Mouse (Mus musculus) CH12.LX (cell line): Measurements from ENCODE around the gene Gm43518. TPM values are rescaled to one million over a fixed set of nuclear protein-coding genes. Genes with fewer than 3 reads are reported as not detected.
A peak's percentile ranks its signal among the peaks of the same experiment; 100 is the strongest.

ENCODE experiments used
- DNase-seq: peaks from one replicate; pipeline ENCODE4 v3.0.0-alpha.2; 2013; ENCODE audit errors: extremely low read depth
- H3K27ac ChIP-seq: 2 replicates; pipeline ENCODE4 v1.5.1; 2012; ENCODE audit warnings: low read depth, mild to moderate bottlenecking, control low read depth, moderate library complexity; ENCODE audit not compliant: insufficient read depth
- H3K27me3 ChIP-seq: replicated peaks from 2 replicates; pipeline ENCODE3; 2012; ENCODE audit warnings: inconsistent platforms
- H3K36me3 ChIP-seq, 2 experiments: replicated peaks in 1 of 2; 2 replicates each; pipeline versions ENCODE3 to v1.6.1; 2012; ENCODE audit warnings: inconsistent platforms in 1 of 2, low read length in 1 of 2, mild to moderate bottlenecking in 1 of 2, mixed read lengths in 1 of 2, moderate library complexity in 1 of 2; ENCODE audit not compliant: control insufficient read depth in 1 of 2, insufficient read depth in 1 of 2
- H3K4me1 ChIP-seq, 2 experiments: 2 replicates each; pipeline ENCODE4 v1.6.1; 2012; ENCODE audit warnings: inconsistent platforms in 1 of 2, moderate library complexity in 1 of 2; ENCODE audit not compliant: insufficient read depth in 2 of 2, control insufficient read depth in 1 of 2
- H3K4me2 ChIP-seq: 2 replicates; pipeline ENCODE4 v1.6.1; 2012; ENCODE audit warnings: low read depth, mild to moderate bottlenecking, control low read depth; ENCODE audit not compliant: poor library complexity, insufficient read depth, severe bottlenecking
- H3K4me3 ChIP-seq, 3 experiments: fragments of 150-350 bp in 1 of 3; sonication (generic) in 1 of 3; replicated peaks in 1 of 3; 2 replicates each; pipeline versions ENCODE3 to v1.5.1; 2011 to 2012; ENCODE audit warnings: low read depth in 2 of 3, low read length in 2 of 3, mild to moderate bottlenecking in 2 of 3, moderate library complexity in 2 of 3, control low read depth in 1 of 3, improper control_type of control experiment in 1 of 3, inconsistent platforms in 1 of 3, mixed read lengths in 1 of 3; ENCODE audit not compliant: poor library complexity in 1 of 3
- H3K79me2 ChIP-seq: replicated peaks from 2 replicates; pipeline ENCODE4 v1.6.1; 2012; ENCODE audit warnings: mild to moderate bottlenecking, moderate library complexity; ENCODE audit not compliant: control insufficient read depth, poor library complexity, insufficient read depth, severe bottlenecking; ENCODE audit errors: extremely low read depth
- H3K9ac ChIP-seq: 2 replicates; pipeline ENCODE4 v1.6.1; 2012; ENCODE audit warnings: low read depth, mild to moderate bottlenecking, control low read depth, moderate library complexity; ENCODE audit not compliant: insufficient read depth
- H3K9me3 ChIP-seq: replicated peaks from 2 replicates; pipeline ENCODE3; 2012; ENCODE audit warnings: low read length, inconsistent platforms, mixed read lengths
- BHLHE40 ChIP-seq: IDR thresholded peaks from 2 replicates; pipeline ENCODE4 v1.6.1; 2011; ENCODE audit warnings: mild to moderate bottlenecking, low read depth, low read length, improper control_type of control experiment
- CHD1 ChIP-seq: IDR thresholded peaks from 2 replicates; pipeline ENCODE4 v1.6.1; 2012; ENCODE audit warnings: low read depth, low read length, improper control_type of control experiment, inconsistent platforms
- E2F4 ChIP-seq: IDR thresholded peaks from 2 replicates; pipeline ENCODE4 v1.6.1; 2011; ENCODE audit warnings: low read depth, low read length, improper control_type of control experiment; ENCODE audit not compliant: insufficient replicate concordance
- ELF1 ChIP-seq: IDR thresholded peaks from 2 replicates; pipeline ENCODE4 v1.6.1; 2014; ENCODE audit warnings: low read depth, mild to moderate bottlenecking, inconsistent platforms, low read length, improper control_type of control experiment
- EP300 ChIP-seq: IDR thresholded peaks from 2 replicates; pipeline ENCODE4 v1.6.1; 2011; ENCODE audit warnings: low read length, improper control_type of control experiment
- ETS1 ChIP-seq: conservative IDR thresholded peaks from 2 replicates; pipeline ENCODE4 v1.6.1; 2012; ENCODE audit warnings: low read depth, mild to moderate bottlenecking, inconsistent platforms, low read length, improper control_type of control experiment, moderate library complexity
- GABPA ChIP-seq: IDR thresholded peaks from 2 replicates; pipeline ENCODE4 v1.6.1; 2012; ENCODE audit warnings: low read depth, low read length, improper control_type of control experiment, inconsistent platforms; ENCODE audit not compliant: insufficient replicate concordance
- HCFC1 ChIP-seq: IDR thresholded peaks from 2 replicates; pipeline ENCODE4 v1.6.1; 2012; ENCODE audit warnings: low read depth, mild to moderate bottlenecking, inconsistent platforms, low read length, improper control_type of control experiment
- IRF4 ChIP-seq: IDR thresholded peaks from 2 replicates; pipeline ENCODE4 v1.6.1; 2014; ENCODE audit warnings: low read depth, mild to moderate bottlenecking, inconsistent platforms, low read length, improper control_type of control experiment
- JUND ChIP-seq: conservative IDR thresholded peaks from 2 replicates; pipeline ENCODE4 v1.6.1; 2011; ENCODE audit warnings: low read depth, low read length, improper control_type of control experiment
- KAT2A ChIP-seq: IDR thresholded peaks from 2 replicates; pipeline ENCODE4 v1.6.1; 2012; ENCODE audit warnings: low read length, improper control_type of control experiment, inconsistent platforms; ENCODE audit not compliant: insufficient replicate concordance
- MAX ChIP-seq: IDR thresholded peaks from 2 replicates; pipeline ENCODE4 v1.6.1; 2011; ENCODE audit warnings: low read length, improper control_type of control experiment
- MEF2A ChIP-seq: IDR thresholded peaks from 2 replicates; pipeline ENCODE4 v1.6.1; 2014; ENCODE audit warnings: low read depth, mild to moderate bottlenecking, inconsistent platforms, low read length, improper control_type of control experiment, borderline replicate concordance
- MXI1 ChIP-seq: IDR thresholded peaks from 2 replicates; pipeline ENCODE4 v1.6.1; 2011; ENCODE audit warnings: mild to moderate bottlenecking, low read depth, low read length, improper control_type of control experiment
- MYC ChIP-seq: IDR thresholded peaks from 2 replicates; pipeline ENCODE4 v1.6.1; 2011; ENCODE audit warnings: low read depth, mild to moderate bottlenecking, improper control_type of control experiment, low read length
- NELFE ChIP-seq: IDR thresholded peaks from 2 replicates; pipeline ENCODE4 v1.6.1; 2011; ENCODE audit warnings: low read depth, low read length, improper control_type of control experiment
- NRF1 ChIP-seq: IDR thresholded peaks from 2 replicates; pipeline ENCODE4 v1.6.1; 2014; ENCODE audit warnings: low read depth, mild to moderate bottlenecking, inconsistent platforms, low read length, improper control_type of control experiment, moderate library complexity
- PAX5 ChIP-seq: IDR thresholded peaks from 2 replicates; pipeline ENCODE4 v1.6.1; 2012; ENCODE audit warnings: low read length, inconsistent platforms, mixed read lengths
- POLR2A ChIP-seq: IDR thresholded peaks from 2 replicates; pipeline ENCODE4 v1.6.1; 2011; ENCODE audit warnings: low read depth, mild to moderate bottlenecking, improper control_type of control experiment, low read length
- POLR2AphosphoS2 ChIP-seq: IDR thresholded peaks from 2 replicates; pipeline ENCODE4 v1.6.1; 2011; ENCODE audit warnings: low read depth, low read length, improper control_type of control experiment
- RCOR1 ChIP-seq: conservative IDR thresholded peaks from 2 replicates; pipeline ENCODE4 v1.6.1; 2012; ENCODE audit warnings: low read depth, mild to moderate bottlenecking, inconsistent platforms, low read length, improper control_type of control experiment
- SIN3A ChIP-seq: IDR thresholded peaks from 2 replicates; pipeline ENCODE4 v1.6.1; 2012; ENCODE audit warnings: low read length, improper control_type of control experiment, inconsistent platforms
- SMC3 ChIP-seq: IDR thresholded peaks from 2 replicates; pipeline ENCODE4 v1.6.1; 2011; ENCODE audit warnings: low read depth, low read length, improper control_type of control experiment
- TBP ChIP-seq: conservative IDR thresholded peaks from 2 replicates; pipeline ENCODE4 v1.6.1; 2011; ENCODE audit warnings: low read depth, low read length, improper control_type of control experiment
- TCF12 ChIP-seq: IDR thresholded peaks from 2 replicates; pipeline ENCODE4 v1.6.1; 2014; ENCODE audit warnings: low read depth, mild to moderate bottlenecking, inconsistent platforms, low read length, improper control_type of control experiment
- UBTF ChIP-seq: IDR thresholded peaks from 2 replicates; pipeline ENCODE4 v1.6.1; 2012; ENCODE audit warnings: low read depth, mild to moderate bottlenecking, inconsistent platforms, low read length, improper control_type of control experiment, moderate library complexity
- USF1 ChIP-seq: IDR thresholded peaks from 2 replicates; pipeline ENCODE4 v1.6.1; 2014; ENCODE audit warnings: low read depth, mild to moderate bottlenecking, inconsistent platforms, low read length, improper control_type of control experiment
- USF2 ChIP-seq: conservative IDR thresholded peaks from 2 replicates; pipeline ENCODE4 v1.6.1; 2011; ENCODE audit warnings: low read depth, low read length, improper control_type of control experiment
- ZC3H11A ChIP-seq: IDR thresholded peaks from 2 replicates; pipeline ENCODE4 v1.6.1; 2012; ENCODE audit warnings: low read depth, mild to moderate bottlenecking, inconsistent platforms, low read length, improper control_type of control experiment
- ZKSCAN1 ChIP-seq: IDR thresholded peaks from 2 replicates; pipeline ENCODE4 v1.6.1; 2012; ENCODE audit warnings: low read depth, inconsistent platforms, low read length, improper control_type of control experiment, borderline replicate concordance
- ZNF384 ChIP-seq: IDR thresholded peaks from 2 replicates; pipeline ENCODE4 v1.6.1; 2012; ENCODE audit warnings: low read depth, low read length, improper control_type of control experiment, inconsistent platforms
- dilution Hi-C: fragments of 300-500 bp; cut with MboI; formaldehyde crosslinking; loops from 2 replicates; pipeline ENCODE4 v1.14.3; 2020; ENCODE audit warnings: low sequenced_read_pairs; ENCODE audit not compliant: extremely low pct_unique_long_range_greater_than_20kb, extremely low pct_ligation_motif_present
- in situ Hi-C: fragments of 300-500 bp; cut with MboI; formaldehyde crosslinking; loops from 3 replicates; pipeline ENCODE4 v1.14.3; 2019; ENCODE audit warnings: low sequenced_read_pairs, low pct_ligation_motif_present, low pct_unique_long_range_greater_than_20kb, mixed read lengths
- polyA plus RNA-seq: library from polyadenylated mRNA; unstranded; fragments of >175 nt; gene quantifications from 2 replicates; pipeline ENCODE4 v1.2.1, GENCODE M21; 2012; ENCODE audit warnings: low read depth; ENCODE audit not compliant: insufficient read length
- total RNA-seq, 2 experiments: library from RNA; depleted of rRNA; stranded (reverse); fragments of 300-350 nt in 1 of 2; fragments of >200 nt in 1 of 2; gene quantifications; 2 replicates each; pipeline ENCODE4 v1.2.3; 2012 to 2014

Gene Gm43518
- total and polyA plus RNA-seq, 3 experiments: 0.87 TPM; not detected in 2

GRCm38 (mm10) chr5:123922112-123922511, 5.1 kb upstream of the Gm43518 start:
- Histone ChIP-seq H3K27me3 (no peaks in the 10 kb centered on the region), H3K79me2 (peaks cover 33% of the 10 kb centered on the region), H3K27ac (peak overlapping the region; percentile 76), H3K9me3 (no peaks in the 10 kb centered on the region), H3K4me3 (no peak overlapping the region), H3K4me1 (peaks cover 18 to 60% of the 10 kb centered on the region in 2 experiments)
- dilution Hi-C loops: no loop called here
- peak; percentile 80 for DNase-seq
- 0 out of 2 replicates have a peak, but pooled peaks have one; percentile 28 for TF ChIP-seq POLR2A
- no peak for TF ChIP-seq KAT2A
- no peak for TF ChIP-seq UBTF
- peak; percentile 65 for TF ChIP-seq TCF12
- TF ChIP-seq E2F4: no peak
- peak; percentile 16; the same call in 1 of the 2 replicates for TF ChIP-seq IRF4
- peak; percentile 44; the same call in 1 of the 2 replicates for TF ChIP-seq MAX
- TF ChIP-seq BHLHE40: peak; percentile 88
- TF ChIP-seq MXI1: peak; percentile 74
- TF ChIP-seq MYC: peak; percentile 64; the same call in 1 of the 2 replicates
- no peak for TF ChIP-seq PAX5
- TF ChIP-seq ETS1: peak; percentile 78
- TF ChIP-seq ZNF384: peak; percentile 78
- TF ChIP-seq GABPA: no peak
- no peak for TF ChIP-seq RCOR1
- peak; percentile 87 for TF ChIP-seq MEF2A
- TF ChIP-seq, all 38 proteins: peak for 10
- peaks cover 77 to 86% of the 10 kb centered on the region in 2 experiments for H3K36me3 ChIP-seq
- H3K4me2 ChIP-seq: peak overlapping the region; percentile 46
- in situ Hi-C loops: loop anchor here (25.0 kb wide), 1 partner anchor 285 kb away; no protein-coding TSS in a partner anchor
- H3K9ac ChIP-seq: no peak overlapping the region

- peaks cover 2% of the 10 kb centered on the region for H3K9me3 ChIP-seq
- H3K4me2 ChIP-seq: peak within 1 kb of the TSS; percentile 64
- peaks cover 2% of the 10 kb centered on the region; the same call in 1 of the 2 replicates for H3K79me2 ChIP-seq
- peak within 1 kb of the TSS; percentile 86 for H3K9ac ChIP-seq
- peaks cover 27 to 41% of the 10 kb centered on the region in 2 experiments for H3K36me3 ChIP-seq
- peak within 1 kb of the TSS; percentile 76 to 85 (median 77) for H3K4me3 ChIP-seq
- peaks cover 2 to 11% of the 10 kb centered on the region in 2 experiments; a peak in 2 of 4 replicates for H3K4me1 ChIP-seq
- H3K27me3 ChIP-seq: no peaks in the 10 kb centered on the region
- peak; percentile 94 for DNase-seq
- in situ Hi-C loops: no loop called here
- peak within 1 kb of the TSS; percentile 23; the same call in 1 of the 2 replicates for H3K27ac ChIP-seq
- dilution Hi-C loops: no loop called here
- TF ChIP-seq POLR2AphosphoS2: peak; percentile 98
- peak; percentile 66 for TF ChIP-seq ELF1
- peak; percentile 97 for TF ChIP-seq NELFE
- TF ChIP-seq SIN3A: peak; percentile 75
- TF ChIP-seq EP300: no peak
- TF ChIP-seq E2F4: no peak
- TF ChIP-seq RCOR1: no peak
- peak; percentile 89 for TF ChIP-seq MAX
- TF ChIP-seq ZKSCAN1: no peak
- TF ChIP-seq USF2: no peak
- peak; percentile 63; the same call in 1 of the 2 replicates for TF ChIP-seq IRF4
- TF ChIP-seq HCFC1: peak; percentile 76
- 0 out of 2 replicates have a peak, but pooled peaks have one; percentile 49 for TF ChIP-seq TBP
- TF ChIP-seq SMC3: no peak
- TF ChIP-seq ZC3H11A: no peak
- no peak for TF ChIP-seq JUND
- TF ChIP-seq POLR2A: peak; percentile 96
- TF ChIP-seq CHD1: 0 out of 2 replicates have a peak, but pooled peaks have one; percentile 49
- no peak for TF ChIP-seq USF1
- TF ChIP-seq BHLHE40: peak; percentile 69; the same call in 1 of the 2 replicates
- TF ChIP-seq NRF1: peak; percentile 95
- peak; percentile 92 for TF ChIP-seq TCF12
Measured at GRCm38 (mm10) chr5:123930508-123930989, 3.3 kb downstream of the Gm43518 start, which contains the start of gene Ccdc62. TSS of gene Ccdc62 (plus strand) at chr5:123930679.
